Mouse (Mus musculus) thymus, adult 2 months (tissue): ENCODE measurements around the gene Sparc. TPM values are rescaled to one million over a fixed set of nuclear protein-coding genes. Genes with fewer than 3 reads are reported as not detected.

Experiments
- DNase-seq: peaks from one replicate; pipeline ENCODE4 v3.0.0; 2021
- H3K27ac ChIP-seq: fragments of 200-500 bp; 2 replicates; pipeline ENCODE4 v1.5.1; 2012; ENCODE audit warnings: low read length, control low read depth; ENCODE audit not compliant: control insufficient read depth, insufficient read depth
- H3K27me3 ChIP-seq: fragments of 200-500 bp; 2 replicates; pipeline ENCODE4 v1.6.1; 2012; ENCODE audit warnings: mild to moderate bottlenecking, low read length, moderate library complexity, mixed read lengths; ENCODE audit not compliant: control insufficient read depth, insufficient read depth
- H3K36me3 ChIP-seq: fragments of 200-500 bp; 2 replicates; pipeline ENCODE4 v1.6.1; 2012; ENCODE audit warnings: mild to moderate bottlenecking, low read length, moderate library complexity; ENCODE audit not compliant: control insufficient read depth, insufficient read depth
- H3K4me1 ChIP-seq: fragments of 200-500 bp; replicated peaks from 2 replicates; pipeline ENCODE4 v1.6.1; 2012; ENCODE audit warnings: low read length; ENCODE audit not compliant: control insufficient read depth, insufficient read depth
- H3K4me3 ChIP-seq: fragments of 200-500 bp; 2 replicates; pipeline ENCODE4 v1.5.1; 2012; ENCODE audit warnings: mild to moderate bottlenecking, low read length, control low read depth, moderate library complexity; ENCODE audit not compliant: control insufficient read depth, insufficient read depth
- CTCF ChIP-seq: fragments of 200-500 bp; IDR thresholded peaks from 2 replicates; pipeline ENCODE4 v1.5.1; 2012; ENCODE audit warnings: mild to moderate bottlenecking, control low read depth, low read length, moderate library complexity, borderline replicate concordance; ENCODE audit not compliant: control insufficient read depth, poor library complexity, insufficient read depth; ENCODE audit errors: extremely low read depth
- POLR2A ChIP-seq: fragments of 200-500 bp; IDR thresholded peaks from 2 replicates; pipeline ENCODE4 v1.6.1; 2012; ENCODE audit warnings: mild to moderate bottlenecking, low read length, control low read depth, moderate library complexity; ENCODE audit not compliant: control insufficient read depth, poor library complexity, insufficient read depth; ENCODE audit errors: extremely low read depth
- WGBS: fragments of 180-500 bp; shearing (Covaris S2); methylation state at CpG from one replicate; pipeline ENCODE4 v1.1.7; 2018; 5-methylcytosine and 5-hydroxymethylcytosine counted together
- polyA plus RNA-seq: library from polyadenylated mRNA; depleted of rRNA; stranded (reverse); fragments of >200 nt; gene quantifications from 2 replicates; pipeline ENCODE4 v1.2.3, GENCODE M21; 2012

Sparc gene
- polyA plus RNA-seq, 1 experiment: 230 TPM

GRCm38 (mm10) chr11:55415036-55415704, 7.8 kb downstream of the Sparc start:
- Histone ChIP-seq H3K36me3 (no peaks in the 10 kb centered on the region), H3K4me3 (no peak overlapping the region), H3K27me3 (no peaks in the 10 kb centered on the region), H3K4me1 (0 out of 2 replicates have a peak, but pooled peaks cover 2% of the 10 kb centered on the region), H3K27ac (no peak overlapping the region)
- WGBS: 76% methylated on average over 9 of the region's 9 CpGs
- TF ChIP-seq CTCF: no peak
- no peak for TF ChIP-seq POLR2A
- DNase-seq: no peak

GRCm38 (mm10) chr11:55414314-55414713, 8.7 kb downstream of the Sparc start:
- 80% methylated on average over 5 of the region's 5 CpGs for WGBS
- no peak for DNase-seq
- Histone ChIP-seq H3K4me1 (0 out of 2 replicates have a peak, but pooled peaks cover 2% of the 10 kb centered on the region), H3K36me3 (no peaks in the 10 kb centered on the region), H3K4me3 (no peak overlapping the region), H3K27ac (no peak overlapping the region), H3K27me3 (no peaks in the 10 kb centered on the region)
- TF ChIP-seq POLR2A (no peak), CTCF (no peak)

GRCm38 (mm10) chr11:55413416-55413796, 9.6 kb downstream of the Sparc start:
- H3K4me1 ChIP-seq: 0 out of 2 replicates have a peak, but pooled peaks cover 2% of the 10 kb centered on the region
- no peaks in the 10 kb centered on the region for H3K36me3 ChIP-seq
- no peak overlapping the region for H3K27ac ChIP-seq
- H3K27me3 ChIP-seq: no peaks in the 10 kb centered on the region
- no peak for TF ChIP-seq POLR2A
- TF ChIP-seq CTCF: no peak
- no peak overlapping the region for H3K4me3 ChIP-seq
- 92% methylated on average over 2 of the region's 2 CpGs for WGBS
- no peak for DNase-seq

GRCm38 (mm10) chr11:55412680-55413415, 10.1 kb downstream of the Sparc start:
- no peak overlapping the region for H3K27ac ChIP-seq
- 0 out of 2 replicates have a peak, but pooled peaks cover under 1% of the 10 kb centered on the region for H3K4me1 ChIP-seq
- H3K4me3 ChIP-seq: no peak overlapping the region
- DNase-seq: no peak
- H3K36me3 ChIP-seq: no peaks in the 10 kb centered on the region
- TF ChIP-seq CTCF (no peak), POLR2A (no peak)
- H3K27me3 ChIP-seq: no peaks in the 10 kb centered on the region
- WGBS: 94% methylated on average over 10 of the region's 10 CpGs

- DNase-seq: no peak
- 89% methylated on average over 7 of the region's 7 CpGs for WGBS
- TF ChIP-seq POLR2A (no peak), CTCF (no peak)
- Histone ChIP-seq H3K4me3 (no peak overlapping the region), H3K36me3 (no peaks in the 10 kb centered on the region), H3K4me1 (no peaks in the 10 kb centered on the region), H3K27ac (no peak overlapping the region), H3K27me3 (no peaks in the 10 kb centered on the region)
These were observed 10.9 kb downstream of the Sparc start for GRCm38 (mm10) chr11:55412034-55412433.

- Histone ChIP-seq H3K27me3 (no peaks in the 10 kb centered on the region), H3K36me3 (no peaks in the 10 kb centered on the region), H3K27ac (no peak overlapping the region), H3K4me3 (no peak overlapping the region), H3K4me1 (no peaks in the 10 kb centered on the region)
- TF ChIP-seq CTCF: no peak
- TF ChIP-seq POLR2A: no peak
- 74% methylated on average over 3 of the region's 3 CpGs for WGBS
- DNase-seq: no peak
These were observed 12.5 kb downstream of the Sparc start for GRCm38 (mm10) chr11:55410502-55410901.

- Histone ChIP-seq H3K27ac (no peak overlapping the region), H3K4me1 (no peaks in the 10 kb centered on the region), H3K27me3 (no peaks in the 10 kb centered on the region), H3K36me3 (no peaks in the 10 kb centered on the region), H3K4me3 (no peak overlapping the region)
- 94% methylated on average over 3 of the region's 3 CpGs for WGBS
- TF ChIP-seq POLR2A (no peak), CTCF (no peak)
- no peak for DNase-seq
These were observed 13.0 kb downstream of the Sparc start for GRCm38 (mm10) chr11:55410005-55410404.
